Mouse (Mus musculus): ENCODE results near the gene Clrn3.

Gene Clrn3

GRCm38 (mm10) chr7:135488214-135488810 is 40.1 kb downstream of the Clrn3 start:
- DNase-seq (ENCODE audit: low spot score in 2 of 2) = peak in 1 of 2 experiments; percentile 22

GRCm38 (mm10) chr7:135487423-135487822 is 41.0 kb downstream of the Clrn3 start:
- peak; percentile 46 to 81 for DNase-seq (ENCODE audit: low spot score in 2 of 2)

- DNase-seq (ENCODE audit: low spot score in 2 of 2) = peak in 1 of 2 experiments; percentile 29
Measured at GRCm38 (mm10) chr7:135486645-135487382, 41.6 kb downstream of the Clrn3 start.

- DNase-seq (ENCODE audit: low spot score in 2 of 2) = peak; percentile 78 to 82
Measured at GRCm38 (mm10) chr7:135485796-135486410, 42.6 kb downstream of the Clrn3 start.

- peak in 1 of 2 experiments; percentile 16 for DNase-seq (ENCODE audit: low spot score in 2 of 2)
Measured at GRCm38 (mm10) chr7:135485116-135485795, 43.2 kb downstream of the Clrn3 start.

GRCm38 (mm10) chr7:135484341-135484740 is 44.1 kb downstream of the Clrn3 start:
- peak in 1 of 2 experiments; percentile 11 for DNase-seq (ENCODE audit: low spot score in 2 of 2)

- peak in 1 of 2 experiments; percentile 17 for DNase-seq (ENCODE audit: low spot score in 2 of 2)
Measured at GRCm38 (mm10) chr7:135483751-135484150, 44.7 kb downstream of the Clrn3 start.

GRCm38 (mm10) chr7:135481150-135481549 is 47.3 kb downstream of the Clrn3 start:
- DNase-seq (ENCODE audit: low spot score in 2 of 2) = no peak

GRCm38 (mm10) chr7:135479912-135480311 is 48.5 kb downstream of the Clrn3 start:
- DNase-seq (ENCODE audit: low spot score in 2 of 2) = no peak

- peak in 1 of 2 experiments; percentile 59 for DNase-seq (ENCODE audit: low spot score in 2 of 2)
Measured at GRCm38 (mm10) chr7:135479322-135479880, 49.1 kb downstream of the Clrn3 start.

- no peak for DNase-seq (ENCODE audit: low spot score in 2 of 2)
Measured at GRCm38 (mm10) chr7:135477256-135477655, 51.2 kb downstream of the Clrn3 start.

- DNase-seq (ENCODE audit: low spot score in 2 of 2) = no peak
Measured at GRCm38 (mm10) chr7:135475981-135476380, 52.5 kb downstream of the Clrn3 start.

GRCm38 (mm10) chr7:135470319-135470718 is 58.1 kb downstream of the Clrn3 start:
- DNase-seq (ENCODE audit: low spot score in 2 of 2) = peak; percentile 47 to 81

- no peak for DNase-seq (ENCODE audit: low spot score in 2 of 2)
Measured at GRCm38 (mm10) chr7:135468631-135469030, 59.8 kb downstream of the Clrn3 start.

GRCm38 (mm10) chr7:135465293-135465692 is 63.2 kb downstream of the Clrn3 start:
- DNase-seq (ENCODE audit: low spot score in 2 of 2) = peak; percentile 65 to 71

- peak; percentile 73 to 83 for DNase-seq (ENCODE audit: low spot score in 2 of 2)
Measured at GRCm38 (mm10) chr7:135464689-135465259, 63.7 kb downstream of the Clrn3 start.

Data from right cerebral cortex, postnatal 10 days (tissue).